In the genomic region with DNA sequence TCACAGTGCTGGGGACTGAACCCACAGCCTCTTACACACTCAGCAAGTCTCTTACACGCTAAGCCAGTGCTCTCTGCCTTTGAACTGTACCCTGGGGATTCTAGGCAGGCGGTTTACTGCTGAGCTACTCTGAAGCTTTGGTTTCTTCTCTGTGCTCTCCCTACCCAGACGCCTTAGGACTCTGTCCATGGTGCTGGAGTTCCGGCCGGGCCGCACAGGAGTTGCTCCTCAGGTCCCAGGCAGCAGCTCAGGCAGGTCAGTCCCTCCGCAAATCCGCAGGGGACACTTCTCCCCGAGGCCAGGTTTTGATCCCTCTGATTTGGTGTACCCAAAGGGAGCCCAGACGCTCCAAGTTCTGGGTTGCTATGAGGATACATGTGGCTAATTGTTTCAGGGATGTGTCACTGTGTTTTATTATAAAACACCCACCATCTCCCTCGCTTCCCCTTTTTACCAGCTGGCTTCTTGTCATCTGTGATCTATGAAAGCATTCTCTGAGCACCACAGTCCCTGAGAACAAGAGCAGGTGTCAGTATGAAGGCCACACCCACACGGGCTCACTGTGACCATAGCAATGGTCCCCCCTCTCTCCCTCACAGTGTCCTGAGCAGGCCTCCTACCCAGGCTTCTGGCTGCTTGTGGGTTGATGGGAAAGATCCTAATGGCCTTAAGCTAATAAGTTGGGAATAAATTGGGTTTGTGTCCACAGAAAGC, we compare ENCODE assay signal across 8 mouse cellular contexts. TPM values are rescaled to one million over a fixed set of nuclear protein-coding genes. Genes with fewer than 3 reads are reported as not detected.
DNase-seq lines count a peak whose midpoint lies in the region; ATAC-seq and TF ChIP-seq lines count a peak whose summit lies in the region.

No protein-coding gene starts in this region.

- dilution Hi-C loops in CH12.LX (cut with MboI; ENCODE audit: extremely low pct_ligation_motif_present, extremely low pct_unique_long_range_greater_than_20kb, low sequenced_read_pairs), result no loop called here

- TF ChIP-seq RAD21 in CH12.LX (IDR thresholded peaks at IDR 0.05; ENCODE audit: low read depth, low read length), result no peak

- WGBS in hindbrain, embryonic 10.5 days, result 14% methylated on average over 12 of the region's 12 CpGs
- 10% methylated on average over 12 of the region's 12 CpGs for WGBS in hindbrain, embryonic 16.5 days
- WGBS in hindbrain, embryonic 14.5 days, result 7% methylated on average over 12 of the region's 12 CpGs

- no peak overlapping the region for H3K9ac ChIP-seq in hindbrain, embryonic 16.5 days (ENCODE audit: low read depth, low read length)
- no peak overlapping the region for H3K9ac ChIP-seq in CH12.LX (ENCODE audit: insufficient read depth, low read depth)
- H3K9ac ChIP-seq in hindbrain, embryonic 14.5 days, result no peak overlapping the region

- H3K27me3 ChIP-seq in hindbrain, embryonic 10.5 days (ENCODE audit: insufficient read depth, poor library complexity, severe bottlenecking), result peaks cover 8% of the 10 kb centered on the region; the same call in 1 of the 2 replicates
- no peaks in the 10 kb centered on the region for H3K27me3 ChIP-seq in hindbrain, embryonic 16.5 days (replicated peaks; ENCODE audit: control insufficient read depth, insufficient read depth, low read length)
- H3K27me3 ChIP-seq in CH12.LX (replicated peaks), result peaks cover 32% of the 10 kb centered on the region
- no peaks in the 10 kb centered on the region for H3K27me3 ChIP-seq in hindbrain, embryonic 14.5 days (ENCODE audit: control insufficient read depth, insufficient read depth, low read length)

- no peak for TF ChIP-seq POLR2A in CH12.LX (IDR thresholded peaks at IDR 0.05; ENCODE audit: low read depth, low read length)

- H3K79me2 ChIP-seq in CH12.LX (replicated peaks; ENCODE audit: control insufficient read depth, extremely low read depth, insufficient read depth, poor library complexity, severe bottlenecking), result no peaks in the 10 kb centered on the region

- no peak for ATAC-seq in hindbrain, embryonic 16.5 days
- ATAC-seq in hindbrain, embryonic 14.5 days (ENCODE audit: low FRiP score), result no peak
- ATAC-seq in erythroid progenitor cell, adult 5-6 weeks (replicated peaks; ENCODE audit: low FRiP score, poor library complexity, severe bottlenecking), result no peak
- ATAC-seq in inflammation-experienced regulatory T-cells, adult 6 months, result no peak

- DNase-seq in hindbrain, embryonic 10.5 days (ENCODE audit: low spot score), result peak; percentile 63
- peak; percentile 26 for DNase-seq in CH12.LX (ENCODE audit: extremely low read depth)
- peak; percentile 63 to 64 for DNase-seq in adrenal gland, adult 18-20 months (ENCODE audit: low spot score in 2 of 2)
- DNase-seq in hindbrain, embryonic 14.5 days (ENCODE audit: low spot score), result peak; percentile 59
- DNase-seq in lung, postnatal 36 days, result peak; percentile 38

- H3K4me1 ChIP-seq in hindbrain, embryonic 10.5 days (replicated peaks), result peaks cover 19% of the 10 kb centered on the region
- H3K4me1 ChIP-seq in hindbrain, embryonic 16.5 days (ENCODE audit: control insufficient read depth, insufficient read depth, low read depth, low read length), result peaks cover 7% of the 10 kb centered on the region; the same call in 1 of the 2 replicates
- H3K4me1 ChIP-seq in CH12.LX (ENCODE audit: control insufficient read depth in 1 of 2, insufficient read depth in 2 of 2), result peaks cover 0 to 3% of the 10 kb centered on the region in 2 experiments; a peak in 2 of 4 replicates
- H3K4me1 ChIP-seq in hindbrain, embryonic 14.5 days (replicated peaks; ENCODE audit: control insufficient read depth, insufficient read depth, low read length), result peaks cover 9% of the 10 kb centered on the region

- peak overlapping the region; percentile 41; the same call in 1 of the 2 replicates for H3K27ac ChIP-seq in hindbrain, embryonic 10.5 days
- H3K27ac ChIP-seq in hindbrain, embryonic 16.5 days (ENCODE audit: low read depth, low read length), result no peak overlapping the region
- H3K27ac ChIP-seq in CH12.LX (ENCODE audit: insufficient read depth, low read depth), result no peak overlapping the region
- no peak overlapping the region for H3K27ac ChIP-seq in hindbrain, embryonic 14.5 days

- no peak for TF ChIP-seq EP300 in CH12.LX (IDR thresholded peaks at IDR 0.05; ENCODE audit: low read length)

- TF ChIP-seq CTCF in CH12.LX (conservative IDR thresholded peaks at IDR 0.05 in 1 of 2, IDR thresholded peaks at IDR 0.05 in 1 of 2; ENCODE audit: low read depth in 2 of 2, low read length in 2 of 2), result no peak

- H3K4me2 ChIP-seq in hindbrain, embryonic 16.5 days (ENCODE audit: low read length), result no peak overlapping the region
- no peak overlapping the region for H3K4me2 ChIP-seq in CH12.LX (ENCODE audit: insufficient read depth, low read depth, poor library complexity, severe bottlenecking)
- no peak overlapping the region for H3K4me2 ChIP-seq in hindbrain, embryonic 14.5 days (replicated peaks)

- no peaks in the 10 kb centered on the region for H3K9me3 ChIP-seq in hindbrain, embryonic 10.5 days
- H3K9me3 ChIP-seq in hindbrain, embryonic 16.5 days (ENCODE audit: control insufficient read depth, low read length), result no peaks in the 10 kb centered on the region
- no peaks in the 10 kb centered on the region for H3K9me3 ChIP-seq in CH12.LX (replicated peaks; ENCODE audit: low read length)
- H3K9me3 ChIP-seq in hindbrain, embryonic 14.5 days (ENCODE audit: control insufficient read depth, low read length), result no peaks in the 10 kb centered on the region

- H3K4me3 ChIP-seq in hindbrain, embryonic 10.5 days, result no peak overlapping the region
- no peak overlapping the region for H3K4me3 ChIP-seq in hindbrain, embryonic 16.5 days (ENCODE audit: low read length)
- no peak overlapping the region for H3K4me3 ChIP-seq in CH12.LX (replicated peaks in 1 of 3; ENCODE audit: low read depth in 2 of 3, low read length in 2 of 3, poor library complexity in 1 of 3)
- no peak overlapping the region for H3K4me3 ChIP-seq in hindbrain, embryonic 14.5 days (replicated peaks; ENCODE audit: low read length)

- H3K36me3 ChIP-seq in hindbrain, embryonic 10.5 days, result no peaks in the 10 kb centered on the region
- H3K36me3 ChIP-seq in hindbrain, embryonic 16.5 days (ENCODE audit: control insufficient read depth, insufficient read depth, low read length), result no peaks in the 10 kb centered on the region
- H3K36me3 ChIP-seq in CH12.LX (replicated peaks in 1 of 2; ENCODE audit: control insufficient read depth in 1 of 2, insufficient read depth in 1 of 2, low read length in 1 of 2), result no peaks in the 10 kb centered on the region
- no peaks in the 10 kb centered on the region for H3K36me3 ChIP-seq in hindbrain, embryonic 14.5 days (replicated peaks; ENCODE audit: control insufficient read depth, insufficient read depth)

- in situ Hi-C loops in CH12.LX (cut with MboI; ENCODE audit: low pct_ligation_motif_present, low pct_unique_long_range_greater_than_20kb, low sequenced_read_pairs), result no loop called here

TF ChIP-seq in CH12.LX, 34 proteins besides CTCF, POLR2A, EP300 and RAD21:
- TF ChIP-seq HCFC1 (IDR thresholded peaks at IDR 0.05; ENCODE audit: low read depth, low read length), result no peak
- TF ChIP-seq KAT2A (IDR thresholded peaks at IDR 0.05; ENCODE audit: insufficient replicate concordance, low read length), result no peak
- no peak for TF ChIP-seq BHLHE40 (IDR thresholded peaks at IDR 0.05; ENCODE audit: low read depth, low read length)
- no peak for TF ChIP-seq UBTF (IDR thresholded peaks at IDR 0.05; ENCODE audit: low read depth, low read length)
- TF ChIP-seq ZC3H11A (IDR thresholded peaks at IDR 0.05; ENCODE audit: low read depth, low read length), result no peak
- TF ChIP-seq ELF1 (IDR thresholded peaks at IDR 0.05; ENCODE audit: low read depth, low read length), result no peak
- TF ChIP-seq JUND (conservative IDR thresholded peaks at IDR 0.05; ENCODE audit: low read depth, low read length), result no peak
- no peak for TF ChIP-seq NRF1 (IDR thresholded peaks at IDR 0.05; ENCODE audit: low read depth, low read length)
- TF ChIP-seq TBP (conservative IDR thresholded peaks at IDR 0.05; ENCODE audit: low read depth, low read length), result no peak
- TF ChIP-seq POLR2AphosphoS2 (IDR thresholded peaks at IDR 0.05; ENCODE audit: low read depth, low read length), result no peak
- no peak for TF ChIP-seq ZKSCAN1 (IDR thresholded peaks at IDR 0.05; ENCODE audit: borderline replicate concordance, low read depth, low read length)
- no peak for TF ChIP-seq USF1 (IDR thresholded peaks at IDR 0.05; ENCODE audit: low read depth, low read length)
TF ChIP-seq in CH12.LX: peak in this region for 0.

RNA-seq across cellular contexts. Expression of gene Slc29a4, which starts 2.5 kb away (rescaled TPM):
- polyA plus RNA-seq in hindbrain, embryonic 10.5 days (2016; fragmentation: Nextera tagmentation; extraction: Ambion mirVana), result 21.8 and 42.3 TPM in 2 replicates
- 87.4 and 98.0 TPM in 2 replicates for polyA plus RNA-seq in hindbrain, embryonic 16.5 days (2015; fragmentation: Nextera tagmentation; extraction: Ambion mirVana)
- total RNA-seq in CH12.LX (2012; rRNA removed), result not detected in 2 replicates
- total RNA-seq in CH12.LX (2014; rRNA removed), result not detected in 2 replicates
- not detected in 2 replicates for polyA plus RNA-seq in CH12.LX (2012; ENCODE audit: insufficient read length, low read depth)
- total RNA-seq in adrenal gland, adult 18-20 months (2021), result 10 to 100 TPM; 22.9 to 25.0 TPM
- 81.0 and 82.8 TPM in 2 replicates for polyA plus RNA-seq in hindbrain, embryonic 14.5 days (2014; fragmentation: Nextera tagmentation; extraction: Ambion mirVana)
- total RNA-seq in erythroid progenitor cell, adult 5-6 weeks (2015; ENCODE audit: low replicate concordance), result not detected in 2 replicates
- not detected in 2 replicates for total RNA-seq in erythroid progenitor cell, adult 5-6 weeks (2017; ENCODE audit: low replicate concordance)
- 1 to 10 TPM in 1 of 3 experiments, under 1 TPM in 1, not detected in 1; 0.20 to 1.9 TPM for polyA plus RNA-seq in inflammation-experienced regulatory T-cells, adult 6 months (2017; shearing (Covaris generic))
